Mouse (Mus musculus) thymus, postnatal 36 days (tissue): ENCODE data around the gene Gm9970.
"Not testable (repeated sequence)": the region's sequence is repeated elsewhere in the genome, so short reads cannot be mapped to it uniquely, and the experiment has no call there.

Experiments
- DNase-seq, 2 experiments: peaks; one replicate each; pipeline ENCODE4 v3.0.0; 2022; ENCODE audit warnings: mixed read lengths in 2 of 2

Gene Gm9970

DNA sequence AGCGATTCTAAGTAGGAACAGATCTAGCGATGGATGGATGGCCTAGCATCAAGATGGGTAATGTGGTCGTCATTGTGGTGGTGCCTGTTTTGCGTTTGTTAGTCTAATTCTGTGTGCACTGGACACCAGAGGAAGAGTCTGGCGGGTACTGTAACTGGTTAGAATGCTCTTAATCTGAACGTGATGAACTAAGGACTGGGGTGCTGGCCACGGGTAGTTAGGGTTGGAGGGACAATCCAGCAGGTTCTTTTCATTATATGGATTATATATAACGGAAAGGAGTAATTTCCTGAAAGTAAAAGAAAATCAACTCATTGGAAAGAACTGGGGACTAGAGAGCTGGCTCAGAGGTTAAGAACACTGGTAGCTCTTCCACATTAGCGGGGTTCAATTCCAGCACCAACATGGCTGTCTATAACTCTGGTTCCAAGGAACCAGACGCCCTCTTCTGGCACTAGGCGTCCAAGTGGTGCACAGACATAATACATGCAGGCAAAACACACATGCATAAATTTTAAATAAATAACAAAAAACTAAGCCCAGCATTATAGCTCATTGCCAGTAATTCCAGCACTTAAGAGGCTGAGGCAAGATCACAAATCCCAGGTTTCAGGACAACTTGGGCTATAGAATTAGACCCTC lies 19.6 kb downstream of the Gm9970 start:
- peak; percentile 24 to 48 for DNase-seq

DNA sequence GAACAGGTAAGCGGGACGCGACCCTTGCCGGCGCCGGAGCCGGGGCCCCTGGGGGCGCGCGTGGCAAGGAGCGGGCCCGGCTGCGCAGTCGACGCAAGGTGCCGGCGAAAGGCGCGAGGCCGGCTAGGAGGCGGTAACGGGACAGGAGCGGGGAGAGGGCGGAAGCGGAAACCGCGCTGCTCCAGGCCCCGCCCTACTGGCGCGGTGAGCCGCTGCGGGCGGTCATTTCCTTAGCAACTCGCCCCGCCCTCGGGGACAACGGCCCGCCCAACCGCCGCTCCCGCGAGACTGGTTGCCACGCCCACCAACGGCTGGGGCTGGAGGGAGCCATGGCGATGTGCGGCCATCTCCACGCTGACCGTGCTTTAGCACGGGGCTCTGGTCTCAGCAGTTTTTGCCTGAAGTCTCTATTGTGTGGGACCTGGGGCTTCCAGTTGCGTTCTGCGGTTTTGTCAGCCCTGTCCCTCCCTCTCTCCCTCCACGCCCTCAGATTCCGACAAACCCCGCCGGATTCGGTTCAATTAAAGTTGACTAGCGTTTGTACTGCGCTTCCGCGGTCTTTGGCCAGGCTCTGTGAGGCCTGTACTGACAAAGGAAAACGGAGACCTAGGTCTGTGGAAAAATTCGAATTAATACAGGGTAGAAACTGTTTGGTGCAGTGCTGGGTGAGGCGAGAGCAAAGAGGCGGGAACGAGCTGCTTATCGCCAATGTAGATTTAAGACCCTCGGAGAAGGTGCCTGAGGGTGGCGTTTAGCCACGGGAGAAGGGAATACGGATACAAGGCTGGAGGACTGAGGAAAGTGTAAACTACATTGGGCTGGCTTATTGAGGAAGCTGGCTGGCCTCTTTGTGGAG lies 20.4 kb downstream of the Gm9970 start, which contains the start of gene Ppm1g:
Gene Ppm1g (minus strand): TSS at position 240 of the 856 bp plus-strand sequence.
- peak; percentile 97 to 98 for DNase-seq

DNA sequence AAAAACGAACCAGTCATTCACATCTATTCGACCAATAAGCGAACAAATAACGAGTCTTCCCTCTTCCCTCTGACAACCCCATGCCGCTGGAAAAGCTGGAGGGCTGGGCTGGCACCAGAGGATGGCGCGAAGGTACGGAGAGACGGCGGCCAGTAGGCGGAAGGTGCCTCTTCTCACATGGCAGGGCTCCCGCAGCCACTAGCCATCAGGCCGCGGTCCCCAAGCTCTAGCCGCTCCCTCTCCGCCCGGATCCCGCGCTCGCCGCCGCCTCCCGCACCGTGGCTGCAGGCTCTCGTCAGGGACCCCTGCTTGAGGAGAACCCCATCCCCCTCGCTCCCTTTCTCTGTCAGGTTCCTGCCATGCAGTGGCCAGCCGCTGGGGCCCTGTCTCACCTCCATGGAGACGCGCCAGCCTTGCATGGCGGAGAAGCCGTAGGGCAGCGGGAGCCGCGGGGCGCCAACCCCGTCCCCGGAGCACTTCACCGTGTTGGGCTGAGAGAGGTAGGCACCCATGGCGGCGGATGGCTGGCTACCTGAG lies 21.1 kb downstream of the Gm9970 start:
- DNase-seq, result no peak

GRCm38 (mm10) chr5:31219474-31219873 lies 21.6 kb downstream of the Gm9970 start:
- DNase-seq, result no peak

GRCm38 (mm10) chr5:31219070-31219469 lies 22.0 kb downstream of the Gm9970 start:
- DNase-seq, result no peak

DNA sequence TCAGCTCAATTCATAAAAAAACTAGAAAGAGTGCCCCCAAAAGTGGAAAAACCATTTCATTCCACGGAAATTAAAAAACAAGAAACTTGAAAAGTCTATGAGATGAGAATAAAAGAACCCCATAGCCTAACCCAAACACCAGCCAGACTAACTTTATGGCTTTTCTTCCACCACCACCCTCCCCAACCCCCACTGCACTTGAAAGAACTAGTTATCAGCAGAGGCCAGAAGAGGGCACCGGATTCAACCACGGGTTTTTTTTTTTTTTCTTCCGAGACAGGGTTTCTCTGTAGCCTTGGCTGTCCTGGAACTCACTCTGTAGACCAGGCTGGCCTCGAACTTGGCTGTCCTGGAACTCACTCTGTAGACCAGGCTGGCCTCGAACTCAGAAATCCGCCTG lies 22.7 kb downstream of the Gm9970 start:
- DNase-seq, result peak in 1 of 2 experiments; percentile 20

- DNase-seq, result not testable (repeated sequence)
Measured at GRCm38 (mm10) chr5:31216554-31216953, 24.5 kb downstream of the Gm9970 start.

GRCm38 (mm10) chr5:31204421-31204820 lies 36.6 kb downstream of the Gm9970 start:
- DNase-seq, result no peak

GRCm38 (mm10) chr5:31203866-31204265 lies 37.2 kb downstream of the Gm9970 start:
- DNase-seq, result no peak

DNA sequence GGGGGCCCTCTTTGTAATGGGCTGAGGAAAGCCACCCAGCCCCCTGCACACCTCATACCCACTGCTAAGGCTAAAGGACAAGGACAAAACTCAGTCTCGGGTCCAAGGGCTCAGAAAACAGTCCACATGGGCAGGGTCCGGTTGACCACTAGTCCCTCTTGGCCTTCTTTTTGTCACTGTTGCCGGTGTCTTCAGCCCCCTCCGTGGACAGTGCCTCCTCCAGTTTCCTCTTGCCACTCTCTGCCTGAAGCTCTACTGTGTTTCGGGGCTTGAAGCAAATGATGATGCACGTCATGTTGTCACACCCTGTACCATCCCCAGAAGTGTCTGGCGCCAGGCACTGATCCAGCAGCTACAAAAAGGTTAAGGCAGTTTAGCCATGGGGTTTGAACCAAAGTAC lies 38.1 kb downstream of the Gm9970 start:
- DNase-seq, result peak in 1 of 2 experiments; percentile 21

DNA sequence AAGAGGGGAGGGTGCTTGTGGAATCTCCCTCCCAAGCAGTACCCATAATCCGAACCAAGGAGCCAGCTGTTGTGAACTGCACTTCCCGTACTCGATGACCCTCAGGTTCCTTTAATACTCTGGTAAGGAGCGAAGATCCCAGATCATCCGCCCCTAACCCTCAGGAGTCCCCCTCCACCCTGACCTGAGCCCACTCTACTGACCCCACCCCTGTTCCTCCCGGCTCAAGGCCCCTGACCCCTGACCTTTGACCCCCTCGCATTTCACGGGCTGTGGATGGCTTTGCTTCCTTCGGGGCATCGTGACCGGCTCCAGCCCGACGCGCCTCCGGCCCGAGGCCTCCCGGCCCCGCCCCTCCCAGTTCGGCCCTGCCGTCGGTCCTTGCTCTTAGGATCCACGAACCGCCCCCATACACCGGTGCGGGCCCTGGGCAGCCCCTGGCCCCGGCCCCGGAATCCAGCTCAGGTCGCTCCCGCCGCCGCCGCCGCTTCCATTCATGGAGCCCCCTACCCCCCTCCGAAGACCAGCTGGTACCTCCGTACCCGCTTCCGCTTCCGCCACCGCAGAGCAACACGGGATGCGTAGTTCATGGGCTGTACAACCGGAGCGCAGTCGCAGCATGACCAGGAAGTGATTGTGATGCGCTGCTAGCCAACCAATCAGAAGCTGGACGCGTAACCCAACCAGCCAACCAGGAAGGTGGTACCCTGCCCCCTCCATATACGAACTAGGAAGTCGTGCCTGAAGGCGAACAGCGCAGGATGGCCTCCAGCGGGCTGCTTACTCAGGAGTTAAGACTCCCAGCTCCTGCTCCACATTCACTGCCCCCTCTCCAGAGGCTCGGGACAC lies 39.1 kb downstream of the Gm9970 start, which contains the start of gene Zfp513:
Gene Zfp513 (minus strand): TSS at position 562 of the 849 bp plus-strand sequence.
- DNase-seq, result peak; percentile 90 to 96

GRCm38 (mm10) chr5:31201042-31201741 lies 39.8 kb downstream of the Gm9970 start:
- no peak for DNase-seq

- peak in 1 of 2 experiments; percentile 41 for DNase-seq
Measured at GRCm38 (mm10) chr5:31200327-31200768, 40.7 kb downstream of the Gm9970 start.

DNA sequence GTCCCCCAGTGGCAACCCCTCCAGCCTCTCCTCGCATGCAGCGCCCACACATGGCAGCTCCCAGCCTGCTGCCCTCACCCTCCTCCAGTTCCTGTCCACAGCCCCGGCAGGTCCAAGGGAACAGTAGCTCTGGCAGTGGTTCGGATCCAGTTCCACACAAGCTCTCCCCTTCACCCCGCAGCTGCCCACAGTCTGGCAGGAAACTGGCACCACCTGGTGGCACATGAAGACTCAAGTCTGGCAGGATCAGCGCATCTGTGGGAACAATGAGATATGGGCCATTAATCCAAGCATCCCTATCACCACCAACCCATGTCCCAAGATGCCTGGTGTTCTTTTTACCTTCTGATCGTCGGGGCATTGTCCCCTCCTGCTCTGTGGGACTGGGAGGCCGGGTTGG lies 41.1 kb downstream of the Gm9970 start:
- peak; percentile 25 to 39 for DNase-seq

GRCm38 (mm10) chr5:31199321-31199892 lies 41.6 kb downstream of the Gm9970 start:
- DNase-seq, result peak in 1 of 2 experiments; percentile 14

GRCm38 (mm10) chr5:31198616-31199320 lies 42.3 kb downstream of the Gm9970 start:
- no peak for DNase-seq

DNA sequence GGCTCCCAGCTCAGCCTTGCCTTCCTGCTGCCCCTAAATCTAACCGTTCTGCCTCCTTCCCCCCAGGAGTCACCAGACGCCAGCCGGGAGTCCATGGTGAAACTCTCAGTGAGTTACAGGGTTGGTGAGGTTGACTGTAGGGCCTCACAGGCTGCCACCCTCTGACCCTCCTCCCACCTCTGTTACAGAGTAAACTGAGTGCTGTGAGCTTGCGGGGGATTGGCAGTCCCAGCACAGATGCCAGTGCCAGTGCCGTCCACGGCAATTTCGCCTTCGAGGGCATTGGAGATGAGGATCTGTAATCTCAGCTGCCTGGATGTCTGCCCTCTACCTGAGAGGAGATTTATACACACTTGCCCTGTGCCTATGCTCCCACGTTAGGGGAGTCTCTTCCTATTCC lies 42.9 kb downstream of the Gm9970 start:
- DNase-seq, result peak in 1 of 2 experiments; percentile 7

- DNase-seq, result no peak
Measured at GRCm38 (mm10) chr5:31197072-31197471, 44.0 kb downstream of the Gm9970 start.

- DNase-seq, result no peak
Measured at GRCm38 (mm10) chr5:31196207-31196606, 44.8 kb downstream of the Gm9970 start.

DNA sequence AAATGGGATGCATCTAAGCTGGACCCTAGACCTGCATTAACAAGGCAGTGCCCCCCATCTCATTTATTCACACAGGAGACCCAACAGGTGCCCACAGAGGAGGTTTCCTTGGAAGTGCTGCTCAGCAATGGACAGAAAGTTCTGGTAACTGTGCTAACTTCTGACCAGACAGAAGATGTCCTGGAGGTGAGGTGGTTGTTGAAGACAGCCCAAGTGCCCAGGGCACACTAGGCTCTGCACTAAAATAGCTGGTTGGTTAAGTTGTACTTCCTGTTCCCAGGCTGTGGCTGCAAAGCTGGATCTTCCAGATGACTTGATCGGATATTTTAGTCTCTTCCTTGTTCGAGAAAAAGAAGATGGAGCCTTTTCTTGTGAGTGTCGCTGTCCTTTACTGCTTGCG lies 45.4 kb downstream of the Gm9970 start:
- DNase-seq, result no peak
